Mouse (Mus musculus) kidney, adult 2 months (tissue): ENCODE measurements around the gene Nek4.

Source experiments
- CTCF ChIP-seq: fragments of 200-500 bp; conservative IDR thresholded peaks from 2 replicates; pipeline ENCODE4 v1.5.1; 2011; ENCODE audit warnings: low read depth, mild to moderate bottlenecking, control low read depth, low read length, moderate library complexity, mixed read lengths; ENCODE audit not compliant: insufficient read depth, insufficient read length
- POLR2A ChIP-seq: fragments of 200-500 bp; IDR thresholded peaks from one replicate; pipeline ENCODE4 v1.6.1; 2011; ENCODE audit warnings: low read depth, low read length, control low read depth

GRCm38 (mm10) chr14:31013928-31014327 lies 62.8 kb downstream of the Nek4 start:
- TF ChIP-seq POLR2A (no peak), CTCF (no peak)
